Mouse (Mus musculus) cerebellum, adult 9-11 months (tissue): ENCODE measurements around the gene Ndrg2.
"Not testable (repeated sequence)": the region's sequence is repeated elsewhere in the genome, so short reads cannot be mapped to it uniquely, and the experiment has no call there.

Experiments
- DNase-seq: peaks from one replicate; pipeline ENCODE4 v3.0.0; 2022

The Ndrg2 gene

DNA sequence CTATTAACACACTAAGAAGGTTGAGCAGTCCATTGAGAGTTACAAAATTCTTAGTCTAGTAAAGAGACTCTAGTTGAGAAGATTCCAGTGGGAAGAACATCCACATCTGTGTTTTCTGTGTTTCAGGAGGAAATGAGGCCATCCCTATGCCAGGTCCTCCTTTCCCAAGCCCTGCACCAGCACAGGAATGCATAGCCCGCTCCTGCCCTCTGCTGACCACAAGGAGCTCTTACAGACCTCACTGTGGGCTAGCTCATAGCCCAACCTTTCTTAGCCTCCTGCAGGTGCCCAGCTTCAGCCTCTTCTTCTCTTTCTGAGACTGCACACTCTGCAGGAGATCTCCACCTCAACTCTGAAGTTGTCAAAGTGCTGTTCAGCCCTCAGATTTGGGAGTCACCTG is 50.4 kb downstream of the Ndrg2 start:
- DNase-seq = not testable (repeated sequence)

DNA sequence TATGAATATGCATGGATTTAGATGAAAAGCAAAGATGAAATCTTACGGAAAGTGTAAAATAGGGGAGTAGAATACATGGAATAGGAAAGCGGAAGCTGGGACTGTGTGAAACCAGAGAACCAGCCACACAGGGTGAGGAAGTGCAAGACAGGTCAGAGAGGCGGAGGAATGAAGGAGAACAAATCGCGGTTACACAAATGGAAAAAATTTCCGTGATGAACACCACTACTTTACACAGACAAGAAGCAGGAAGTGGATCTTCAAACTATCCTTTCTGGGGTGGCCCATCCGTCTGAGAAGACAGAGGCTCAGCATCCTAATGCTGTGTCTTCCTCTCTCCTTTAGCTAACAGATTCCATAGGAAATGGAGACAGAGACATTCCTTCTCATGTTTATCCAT is 58.7 kb downstream of the Ndrg2 start:
- DNase-seq = not testable (repeated sequence)
